Mouse (Mus musculus) layer of hippocampus, postnatal 14 days (tissue): Measurements from ENCODE around the gene Gpr85. TPM values are rescaled to one million over a fixed set of nuclear protein-coding genes. Genes with fewer than 3 reads are reported as not detected.

Experiments used
- DNase-seq, 2 experiments: peaks; one replicate each; pipeline ENCODE4 v3.0.0; 2021 to 2022; ENCODE audit warnings: low spot score in 2 of 2, mixed read lengths in 1 of 2
- total RNA-seq, 2 experiments: library from RNA; stranded (reverse); gene quantifications; 2 replicates each; pipeline ENCODE4 v1.2.3; 2021

The Gpr85 gene
- total RNA-seq, 2 experiments from 2014 or later = 36.4 to 42.7 TPM

- DNase-seq = no peak
These were observed 10.9 kb downstream of the Gpr85 start for GRCm38 (mm10) chr6:13828877-13829276.

GRCm38 (mm10) chr6:13816661-13817060, 23.1 kb downstream of the Gpr85 start:
- DNase-seq = no peak

GRCm38 (mm10) chr6:13812157-13812556, 27.6 kb downstream of the Gpr85 start:
- DNase-seq = no peak

GRCm38 (mm10) chr6:13800071-13800470, 39.7 kb downstream of the Gpr85 start:
- no peak for DNase-seq

- no peak for DNase-seq
These were observed 42.4 kb downstream of the Gpr85 start for GRCm38 (mm10) chr6:13797389-13797788.

Other genes starting within 250 kb of the Gpr85 start
- 10 to 100 TPM; 15.3 to 15.8 TPM for gene Tmem168, start 231.8 kb downstream of the Gpr85 start, total RNA-seq
- gene Bmt2, start 162.0 kb downstream of the Gpr85 start, total RNA-seq = 10 to 100 TPM; 22.4 to 22.8 TPM
- 10 to 100 TPM; 34.5 to 34.6 TPM for gene 2610001J05Rik, start 31.6 kb upstream of the Gpr85 start, total RNA-seq